Mouse (Mus musculus): Measurements from ENCODE around the gene Slc24a3. TPM values are rescaled to one million over a fixed set of nuclear protein-coding genes. Genes with fewer than 3 reads are reported as not detected.

Slc24a3 gene
- polyA plus RNA-seq, 1 experiment from 2014 or later = 8.8 TPM

GRCm38 (mm10) chr2:145397456-145398206 is 230.1 kb downstream of the Slc24a3 start:
- H3K27me3 ChIP-seq (replicated peaks; ENCODE audit: control insufficient read depth, insufficient read depth, low read length) = no peaks in the 10 kb centered on the region
- H3K4me3 ChIP-seq (ENCODE audit: low read depth, low read length) = no peak overlapping the region
- no peaks in the 10 kb centered on the region for H3K36me3 ChIP-seq (ENCODE audit: control insufficient read depth, insufficient read depth, low read length)
- ATAC-seq (replicated peaks; ENCODE audit: low FRiP score, low TSS enrichment, low read depth) (no peak), DNase-seq (ENCODE audit: low spot score) (no peak)
- H3K9ac ChIP-seq (ENCODE audit: low read length) = no peak overlapping the region
- WGBS = 52% methylated on average over 10 of the region's 10 CpGs
- no peaks in the 10 kb centered on the region for H3K9me3 ChIP-seq (ENCODE audit: control insufficient read depth, low read length)
- no peaks in the 10 kb centered on the region for H3K4me1 ChIP-seq (replicated peaks; ENCODE audit: control insufficient read depth, insufficient read depth, low read length)
- no peak overlapping the region for H3K4me2 ChIP-seq (ENCODE audit: low read length)
- no peak overlapping the region for H3K27ac ChIP-seq (ENCODE audit: low read depth)

DNA sequence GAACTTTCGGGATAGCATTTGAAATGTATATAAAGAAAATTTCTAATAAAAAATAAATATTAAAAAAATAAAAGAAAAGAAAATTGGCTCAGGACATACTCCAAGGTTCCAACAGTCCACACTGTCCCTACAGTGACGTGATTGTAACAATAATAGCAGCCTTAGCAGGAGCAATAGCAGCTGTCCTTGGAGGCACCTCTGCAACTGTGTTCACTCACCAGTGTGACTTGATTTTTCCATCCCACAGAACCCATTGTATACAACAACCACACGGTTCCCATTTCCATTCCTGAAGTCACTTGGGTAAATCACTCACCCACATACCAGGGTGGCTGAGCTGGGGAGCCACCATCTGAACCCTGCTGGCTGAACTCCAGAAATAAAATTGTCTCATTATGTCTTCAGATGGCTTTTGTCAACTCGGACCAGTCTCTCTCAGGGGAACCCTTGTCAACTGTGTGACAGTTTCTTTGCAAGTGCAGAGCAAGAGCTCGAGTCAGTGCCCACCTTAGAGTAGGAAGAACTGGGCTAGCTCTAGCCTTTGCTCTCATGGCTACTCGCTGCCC is 233.8 kb downstream of the Slc24a3 start:
- Histone ChIP-seq H3K4me3 (ENCODE audit: low read depth, low read length) (no peak overlapping the region), H3K27ac (ENCODE audit: low read depth) (no peak overlapping the region), H3K9ac (ENCODE audit: low read length) (no peak overlapping the region), H3K4me2 (ENCODE audit: low read length) (no peak overlapping the region), H3K27me3 (replicated peaks; ENCODE audit: control insufficient read depth, insufficient read depth, low read length) (no peaks in the 10 kb centered on the region), H3K36me3 (ENCODE audit: control insufficient read depth, insufficient read depth, low read length) (no peaks in the 10 kb centered on the region), H3K4me1 (replicated peaks; ENCODE audit: control insufficient read depth, insufficient read depth, low read length) (no peaks in the 10 kb centered on the region; the same call in 1 of the 2 replicates), H3K9me3 (ENCODE audit: control insufficient read depth, low read length) (no peaks in the 10 kb centered on the region)
- DNase-seq (ENCODE audit: low spot score) = no peak
- WGBS = 72% methylated on average over 6 of the region's 6 CpGs
- ATAC-seq (replicated peaks; ENCODE audit: low FRiP score, low TSS enrichment, low read depth) = no peak

- ATAC-seq (replicated peaks; ENCODE audit: low FRiP score, low TSS enrichment, low read depth) = no peak
- H3K27ac ChIP-seq (ENCODE audit: low read depth) = no peak overlapping the region
- H3K9me3 ChIP-seq (ENCODE audit: control insufficient read depth, low read length) = no peaks in the 10 kb centered on the region
- no peak for DNase-seq (ENCODE audit: low spot score)
- no peaks in the 10 kb centered on the region for H3K27me3 ChIP-seq (replicated peaks; ENCODE audit: control insufficient read depth, insufficient read depth, low read length)
- no peak overlapping the region for H3K4me3 ChIP-seq (ENCODE audit: low read depth, low read length)
- H3K36me3 ChIP-seq (ENCODE audit: control insufficient read depth, insufficient read depth, low read length) = no peaks in the 10 kb centered on the region
- H3K4me2 ChIP-seq (ENCODE audit: low read length) = no peak overlapping the region
- 74% methylated on average over 2 of the region's 2 CpGs for WGBS
- H3K4me1 ChIP-seq (replicated peaks; ENCODE audit: control insufficient read depth, insufficient read depth, low read length) = no peaks in the 10 kb centered on the region; the same call in 1 of the 2 replicates
- no peak overlapping the region for H3K9ac ChIP-seq (ENCODE audit: low read length)
These were observed 234.4 kb downstream of the Slc24a3 start for GRCm38 (mm10) chr2:145401996-145402395.

- 46% methylated on average over 11 of the region's 11 CpGs for WGBS
- Histone ChIP-seq H3K9me3 (ENCODE audit: control insufficient read depth, low read length) (no peaks in the 10 kb centered on the region), H3K36me3 (ENCODE audit: control insufficient read depth, insufficient read depth, low read length) (no peaks in the 10 kb centered on the region), H3K4me1 (replicated peaks; ENCODE audit: control insufficient read depth, insufficient read depth, low read length) (no peaks in the 10 kb centered on the region; the same call in 1 of the 2 replicates), H3K4me2 (ENCODE audit: low read length) (no peak overlapping the region), H3K27me3 (replicated peaks; ENCODE audit: control insufficient read depth, insufficient read depth, low read length) (no peaks in the 10 kb centered on the region), H3K9ac (ENCODE audit: low read length) (no peak overlapping the region), H3K4me3 (ENCODE audit: low read depth, low read length) (no peak overlapping the region), H3K27ac (ENCODE audit: low read depth) (no peak overlapping the region)
- DNase-seq (ENCODE audit: low spot score) = no peak
- no peak for ATAC-seq (replicated peaks; ENCODE audit: low FRiP score, low TSS enrichment, low read depth)
These were observed 237.4 kb downstream of the Slc24a3 start for GRCm38 (mm10) chr2:145404818-145405531.

DNA sequence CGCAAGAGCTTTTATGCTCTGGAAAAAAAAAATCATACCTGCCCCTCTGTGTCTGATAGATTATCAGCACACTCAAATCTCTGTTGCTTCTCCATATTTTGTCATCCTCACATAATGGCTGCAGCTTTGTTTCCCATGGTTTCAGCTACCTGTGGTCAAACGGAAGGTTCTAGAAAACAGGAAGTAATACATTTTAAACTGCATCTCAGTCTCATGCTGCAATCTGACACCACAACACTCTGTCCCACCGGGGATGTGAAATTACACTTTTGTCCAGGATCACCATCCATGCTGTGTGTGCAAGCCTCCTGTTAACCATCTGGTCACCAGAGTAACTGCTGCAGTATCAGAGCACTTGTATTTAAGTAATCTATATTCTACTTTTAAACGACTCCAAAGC is 238.2 kb downstream of the Slc24a3 start:
- Histone ChIP-seq H3K4me1 (replicated peaks; ENCODE audit: control insufficient read depth, insufficient read depth, low read length) (no peaks in the 10 kb centered on the region; the same call in 1 of the 2 replicates), H3K27ac (ENCODE audit: low read depth) (no peak overlapping the region), H3K27me3 (replicated peaks; ENCODE audit: control insufficient read depth, insufficient read depth, low read length) (no peaks in the 10 kb centered on the region), H3K36me3 (ENCODE audit: control insufficient read depth, insufficient read depth, low read length) (no peaks in the 10 kb centered on the region), H3K9me3 (ENCODE audit: control insufficient read depth, low read length) (no peaks in the 10 kb centered on the region), H3K4me2 (ENCODE audit: low read length) (no peak overlapping the region), H3K4me3 (ENCODE audit: low read depth, low read length) (no peak overlapping the region), H3K9ac (ENCODE audit: low read length) (no peak overlapping the region)
- ATAC-seq (replicated peaks; ENCODE audit: low FRiP score, low TSS enrichment, low read depth) (no peak), DNase-seq (ENCODE audit: low spot score) (no peak)
- WGBS = 45% methylated on average over 4 of the region's 4 CpGs

- H3K27ac ChIP-seq (ENCODE audit: low read depth) = no peak overlapping the region
- no peaks in the 10 kb centered on the region for H3K27me3 ChIP-seq (replicated peaks; ENCODE audit: control insufficient read depth, insufficient read depth, low read length)
- no peak overlapping the region for H3K4me3 ChIP-seq (ENCODE audit: low read depth, low read length)
- no peaks in the 10 kb centered on the region for H3K36me3 ChIP-seq (ENCODE audit: control insufficient read depth, insufficient read depth, low read length)
- WGBS = 89% methylated on average over 2 of the region's 2 CpGs
- no peaks in the 10 kb centered on the region for H3K9me3 ChIP-seq (ENCODE audit: control insufficient read depth, low read length)
- H3K9ac ChIP-seq (ENCODE audit: low read length) = no peak overlapping the region
- DNase-seq (ENCODE audit: low spot score) (no peak), ATAC-seq (replicated peaks; ENCODE audit: low FRiP score, low TSS enrichment, low read depth) (no peak)
- H3K4me1 ChIP-seq (replicated peaks; ENCODE audit: control insufficient read depth, insufficient read depth, low read length) = no peaks in the 10 kb centered on the region
- no peak overlapping the region for H3K4me2 ChIP-seq (ENCODE audit: low read length)
These were observed 250.2 kb downstream of the Slc24a3 start for GRCm38 (mm10) chr2:145417738-145418137.

DNA sequence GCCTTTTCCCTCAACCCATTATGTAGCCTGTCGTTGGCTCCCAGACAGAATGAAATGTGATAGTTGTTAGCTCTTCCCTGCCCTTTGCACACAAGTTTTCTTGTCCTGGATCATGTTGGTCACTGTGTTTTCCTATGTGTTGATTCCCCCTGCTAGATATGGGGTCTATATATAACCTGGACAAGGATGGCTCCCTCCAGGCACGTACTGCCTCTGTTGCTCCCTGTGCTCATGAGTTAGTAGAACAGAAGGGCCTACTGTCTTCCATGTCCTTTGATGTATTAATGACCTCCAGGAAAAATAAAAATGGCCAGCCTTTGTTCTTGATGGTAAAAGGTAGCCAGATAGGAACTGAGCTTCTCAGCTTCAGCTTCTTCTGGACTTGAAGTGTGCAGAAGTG is 251.5 kb downstream of the Slc24a3 start:
- Histone ChIP-seq H3K27me3 (replicated peaks; ENCODE audit: control insufficient read depth, insufficient read depth, low read length) (no peaks in the 10 kb centered on the region), H3K36me3 (ENCODE audit: control insufficient read depth, insufficient read depth, low read length) (no peaks in the 10 kb centered on the region), H3K4me3 (ENCODE audit: low read depth, low read length) (no peak overlapping the region), H3K9me3 (ENCODE audit: control insufficient read depth, low read length) (0 out of 2 replicates have a peak, but pooled peaks cover under 1% of the 10 kb centered on the region), H3K4me2 (ENCODE audit: low read length) (no peak overlapping the region), H3K4me1 (replicated peaks; ENCODE audit: control insufficient read depth, insufficient read depth, low read length) (no peaks in the 10 kb centered on the region), H3K27ac (ENCODE audit: low read depth) (no peak overlapping the region), H3K9ac (ENCODE audit: low read length) (no peak overlapping the region)
- DNase-seq (ENCODE audit: low spot score) (no peak), ATAC-seq (replicated peaks; ENCODE audit: low FRiP score, low TSS enrichment, low read depth) (no peak)
- WGBS = 65% methylated on average over 2 of the region's 2 CpGs

GRCm38 (mm10) chr2:145420967-145421888 is 253.7 kb downstream of the Slc24a3 start:
- H3K27ac ChIP-seq (ENCODE audit: low read depth) = no peak overlapping the region
- H3K9me3 ChIP-seq (ENCODE audit: control insufficient read depth, low read length) = 0 out of 2 replicates have a peak, but pooled peaks cover 4% of the 10 kb centered on the region
- WGBS = 74% methylated on average over 5 of the region's 5 CpGs
- no peak for DNase-seq (ENCODE audit: low spot score)
- no peak overlapping the region for H3K4me3 ChIP-seq (ENCODE audit: low read depth, low read length)
- no peaks in the 10 kb centered on the region for H3K4me1 ChIP-seq (replicated peaks; ENCODE audit: control insufficient read depth, insufficient read depth, low read length)
- H3K4me2 ChIP-seq (ENCODE audit: low read length) = no peak overlapping the region
- H3K9ac ChIP-seq (ENCODE audit: low read length) = no peak overlapping the region
- no peak for ATAC-seq (replicated peaks; ENCODE audit: low FRiP score, low TSS enrichment, low read depth)
- H3K27me3 ChIP-seq (replicated peaks; ENCODE audit: control insufficient read depth, insufficient read depth, low read length) = no peaks in the 10 kb centered on the region
- H3K36me3 ChIP-seq (ENCODE audit: control insufficient read depth, insufficient read depth, low read length) = no peaks in the 10 kb centered on the region
